Mouse (Mus musculus): ENCODE measurements at regions not wholly inside any gene's neighbourhood (a gene's known extent, or its start where the extent isn't known, plus 50 kb on each side); places are given as distances from the start of the nearest gene placed in this dataset.
"Not testable (repeated sequence)": the region's sequence is repeated elsewhere in the genome, so short reads cannot be mapped to it uniquely, and the experiment has no call there.

GRCm38 (mm10) chr3:60798862-60799261 lies 203.7 kb upstream of the P2ry1 start:
- DNase-seq (ENCODE audit: low spot score in 2 of 2) = no peak

GRCm38 (mm10) chr3:60804711-60805293 lies 197.8 kb upstream of the P2ry1 start:
- no peak for DNase-seq (ENCODE audit: low spot score in 2 of 2)

GRCm38 (mm10) chr3:60811924-60812323 lies 190.7 kb upstream of the P2ry1 start:
- no peak for DNase-seq (ENCODE audit: low spot score in 2 of 2)

GRCm38 (mm10) chr3:60813485-60813884 lies 189.1 kb upstream of the P2ry1 start:
- no peak for DNase-seq (ENCODE audit: low spot score in 2 of 2)

GRCm38 (mm10) chr3:60819684-60820281 lies 182.8 kb upstream of the P2ry1 start:
- no peak for DNase-seq (ENCODE audit: low spot score in 2 of 2)

GRCm38 (mm10) chr3:60821463-60821862 lies 181.1 kb upstream of the P2ry1 start:
- DNase-seq (ENCODE audit: low spot score in 2 of 2) = no peak

GRCm38 (mm10) chr3:60826759-60827158 lies 175.8 kb upstream of the P2ry1 start:
- DNase-seq (ENCODE audit: low spot score in 2 of 2) = no peak

GRCm38 (mm10) chr3:60832385-60832784 lies 170.2 kb upstream of the P2ry1 start:
- no peak for DNase-seq (ENCODE audit: low spot score in 2 of 2)

- DNase-seq (ENCODE audit: low spot score in 2 of 2) = no peak
Measured at GRCm38 (mm10) chr3:60841895-60842294, 160.7 kb upstream of the P2ry1 start.

GRCm38 (mm10) chr3:60845293-60845692 lies 157.3 kb upstream of the P2ry1 start:
- no peak for DNase-seq (ENCODE audit: low spot score in 2 of 2)

- DNase-seq (ENCODE audit: low spot score in 2 of 2) = no peak
Measured at GRCm38 (mm10) chr3:60848437-60848836, 154.2 kb upstream of the P2ry1 start.

GRCm38 (mm10) chr3:60853773-60854172 lies 148.8 kb upstream of the P2ry1 start:
- DNase-seq (ENCODE audit: low spot score in 2 of 2) = no peak

GRCm38 (mm10) chr3:60855734-60856133 lies 146.9 kb upstream of the P2ry1 start:
- no peak for DNase-seq (ENCODE audit: low spot score in 2 of 2)

- DNase-seq (ENCODE audit: low spot score in 2 of 2) = no peak
Measured at GRCm38 (mm10) chr3:60858474-60859118, 144.0 kb upstream of the P2ry1 start.

GRCm38 (mm10) chr3:60859119-60859515 lies 143.5 kb upstream of the P2ry1 start:
- DNase-seq (ENCODE audit: low spot score in 2 of 2) = no peak

- not testable (repeated sequence) for DNase-seq (ENCODE audit: low spot score in 2 of 2)
Measured at GRCm38 (mm10) chr3:60876858-60877257, 125.7 kb upstream of the P2ry1 start.

- DNase-seq (ENCODE audit: low spot score in 2 of 2) = no peak
Measured at GRCm38 (mm10) chr3:60878880-60879279, 123.7 kb upstream of the P2ry1 start.

- no peak for DNase-seq (ENCODE audit: low spot score in 2 of 2)
Measured at GRCm38 (mm10) chr3:60884027-60884426, 118.6 kb upstream of the P2ry1 start.

- no peak for DNase-seq (ENCODE audit: low spot score in 2 of 2)
Measured at GRCm38 (mm10) chr3:60889191-60889861, 113.3 kb upstream of the P2ry1 start.

- no peak for DNase-seq (ENCODE audit: low spot score in 2 of 2)
Measured at GRCm38 (mm10) chr3:60897628-60898269, 104.8 kb upstream of the P2ry1 start.

GRCm38 (mm10) chr3:60898720-60899119 lies 103.9 kb upstream of the P2ry1 start:
- DNase-seq (ENCODE audit: low spot score in 2 of 2) = no peak

GRCm38 (mm10) chr3:60901571-60901970 lies 101.0 kb upstream of the P2ry1 start:
- DNase-seq (ENCODE audit: low spot score in 2 of 2) = no peak

All from layer of hippocampus, postnatal 10 days (tissue).